Comparison of ENCODE assay signal across 27 mouse cellular contexts in genomic region chr14:74650001-74650400, GRCm38 (mm10). TPM values are rescaled to one million over a fixed set of nuclear protein-coding genes. Genes with fewer than 3 reads are reported as not detected.
DNase-seq lines count a peak whose midpoint lies in the region; ATAC-seq and TF ChIP-seq lines count a peak whose summit lies in the region.
"Had no signal": no experiment of that assay in that cellular context is flagged by ENCODE, and none has a peak within 500 bp of the region (broad histone marks: within the 10 kb centered on the region; RNA-seq: fewer than 3 reads in every experiment).

No protein-coding gene starts in this region.

- no peaks in the 10 kb centered on the region for H3K4me1 ChIP-seq in intestine, embryonic 15.5 days (replicated peaks)
- no peaks in the 10 kb centered on the region for H3K4me1 ChIP-seq in intestine, postnatal 0 days (replicated peaks; ENCODE audit: control insufficient read depth, insufficient read depth, low read length)
- peaks cover 6% of the 10 kb centered on the region for H3K4me1 ChIP-seq in liver, embryonic 16.5 days (ENCODE audit: control insufficient read depth, low read depth, low read length)
- H3K4me1 ChIP-seq in small intestine, adult 2 months (ENCODE audit: control insufficient read depth, insufficient read depth, insufficient read length, low read length): peaks cover 5% of the 10 kb centered on the region
- H3K4me1 ChIP-seq: hindbrain, embryonic 10.5 days; hindbrain, embryonic 13.5 days had no signal

- TF ChIP-seq CTCF in intestine, postnatal 0 days (IDR thresholded peaks at IDR 0.05; ENCODE audit: low read depth): no peak
- no peak for TF ChIP-seq CTCF in small intestine, adult 2 months (IDR thresholded peaks at IDR 0.05; ENCODE audit: extremely low read depth, insufficient read length, insufficient replicate concordance, low read depth, low read length)

- ATAC-seq in intestine, embryonic 15.5 days: peak; percentile 53; the same call in 1 of the 2 replicates
- ATAC-seq in intestine, postnatal 0 days: no peak
- ATAC-seq in liver, embryonic 16.5 days (ENCODE audit: low read depth): peak; percentile 47; the same call in 1 of the 2 replicates
- no peak for ATAC-seq in megakaryocyte-erythroid progenitor cell, adult 5-6 weeks (replicated peaks; ENCODE audit: low FRiP score, low TSS enrichment, poor library complexity, severe bottlenecking)
- ATAC-seq: forebrain, embryonic 13.5 days; forebrain, embryonic 16.5 days; hindbrain, embryonic 16.5 days; Patski had no signal

- no peak overlapping the region for H3K4me2 ChIP-seq in intestine, embryonic 15.5 days (replicated peaks)
- no peak overlapping the region for H3K4me2 ChIP-seq in intestine, postnatal 0 days (replicated peaks; ENCODE audit: low read depth)
- H3K4me2 ChIP-seq in liver, embryonic 16.5 days (ENCODE audit: low read depth, low read length): no peak overlapping the region
- H3K4me2 ChIP-seq: forebrain, embryonic 13.5 days; heart, embryonic 12.5 days; heart, embryonic 15.5 days; hindbrain, embryonic 13.5 days had no signal

- no peaks in the 10 kb centered on the region for H3K9me3 ChIP-seq in intestine, embryonic 15.5 days
- H3K9me3 ChIP-seq in intestine, postnatal 0 days (ENCODE audit: control insufficient read depth): no peaks in the 10 kb centered on the region
- H3K9me3 ChIP-seq in liver, embryonic 16.5 days (replicated peaks; ENCODE audit: control insufficient read depth, low read length): no peaks in the 10 kb centered on the region
- H3K9me3 ChIP-seq: forebrain, embryonic 10.5 days; forebrain, embryonic 13.5 days; G1E; heart, embryonic 12.5 days; heart, embryonic 15.5 days; hindbrain, embryonic 10.5 days; hindbrain, embryonic 13.5 days had no signal

- H3K9ac ChIP-seq in intestine, embryonic 15.5 days: no peak overlapping the region
- H3K9ac ChIP-seq in intestine, postnatal 0 days (ENCODE audit: low read depth, low read length): no peak overlapping the region
- H3K9ac ChIP-seq in liver, embryonic 16.5 days (ENCODE audit: low read depth, low read length): no peak overlapping the region
- H3K9ac ChIP-seq: forebrain, embryonic 13.5 days; heart, embryonic 12.5 days; heart, embryonic 15.5 days; hindbrain, embryonic 13.5 days had no signal

- DNase-seq in liver: no peak
- DNase-seq: adrenal gland, postnatal 10 days; adrenal gland, postnatal 36 days; B cell, adult 2 months; cerebellum, adult 18-20 months; cerebellum, adult 9-10 months; cerebellum, postnatal 14 days; gastrocnemius, postnatal 10 days; gastrocnemius, postnatal 36 days; heart, postnatal 10 days; heart, postnatal 36 days had no signal

- no peaks in the 10 kb centered on the region for H3K36me3 ChIP-seq in intestine, embryonic 15.5 days
- no peaks in the 10 kb centered on the region for H3K36me3 ChIP-seq in intestine, postnatal 0 days (ENCODE audit: control insufficient read depth, insufficient read depth)
- no peaks in the 10 kb centered on the region for H3K36me3 ChIP-seq in liver, embryonic 16.5 days (ENCODE audit: control insufficient read depth, insufficient read depth)
- no peaks in the 10 kb centered on the region for H3K36me3 ChIP-seq in small intestine, adult 2 months (ENCODE audit: control insufficient read depth, insufficient read depth, low read length)
- H3K36me3 ChIP-seq: forebrain, embryonic 10.5 days; G1E; heart, embryonic 12.5 days; heart, embryonic 15.5 days; hindbrain, embryonic 10.5 days; hindbrain, embryonic 13.5 days had no signal

- 71% methylated on average over 6 of the region's 6 CpGs for WGBS in intestine, embryonic 15.5 days
- WGBS in intestine, postnatal 0 days: 49% methylated on average over 6 of the region's 6 CpGs
- 63% methylated on average over 6 of the region's 6 CpGs for WGBS in liver, embryonic 16.5 days (ENCODE audit: insufficient replicate concordance)
- WGBS in small intestine, adult 2 months: 52% methylated on average over 6 of the region's 6 CpGs

- no peak overlapping the region for H3K27ac ChIP-seq in intestine, embryonic 15.5 days
- no peak overlapping the region for H3K27ac ChIP-seq in intestine, postnatal 0 days (ENCODE audit: low read depth, low read length)
- no peak overlapping the region for H3K27ac ChIP-seq in liver, embryonic 16.5 days (ENCODE audit: low read length)
- H3K27ac ChIP-seq in small intestine, adult 2 months (ENCODE audit: insufficient read depth, low read depth, low read length): peak overlapping the region; percentile 48; the same call in 1 of the 2 replicates
- H3K27ac ChIP-seq: forebrain, embryonic 10.5 days; forebrain, embryonic 13.5 days; heart, embryonic 15.5 days; hindbrain, embryonic 10.5 days; hindbrain, embryonic 13.5 days had no signal

- H3K4me3 ChIP-seq in intestine, embryonic 15.5 days (replicated peaks): no peak overlapping the region
- H3K4me3 ChIP-seq in intestine, postnatal 0 days (ENCODE audit: low read depth, low read length): no peak overlapping the region
- H3K4me3 ChIP-seq in liver, embryonic 16.5 days (ENCODE audit: low read depth, low read length): no peak overlapping the region
- no peak overlapping the region for H3K4me3 ChIP-seq in small intestine, adult 2 months (ENCODE audit: low read depth, low read length)
- H3K4me3 ChIP-seq: forebrain, embryonic 10.5 days; forebrain, embryonic 13.5 days; heart, embryonic 12.5 days; heart, embryonic 15.5 days; hindbrain, embryonic 10.5 days; hindbrain, embryonic 13.5 days had no signal

- TF ChIP-seq POLR2A in small intestine, adult 2 months (IDR thresholded peaks at IDR 0.05; ENCODE audit: low read depth, low read length): no peak

- H3K27me3 ChIP-seq in intestine, embryonic 15.5 days (replicated peaks): no peaks in the 10 kb centered on the region
- H3K27me3 ChIP-seq in intestine, postnatal 0 days (replicated peaks; ENCODE audit: control insufficient read depth, insufficient read depth, low read length): no peaks in the 10 kb centered on the region
- H3K27me3 ChIP-seq in liver, embryonic 16.5 days (ENCODE audit: control insufficient read depth, insufficient read depth, low read depth, low read length): no peaks in the 10 kb centered on the region
- no peaks in the 10 kb centered on the region for H3K27me3 ChIP-seq in small intestine, adult 2 months (ENCODE audit: control insufficient read depth, insufficient read depth, low read length)
- H3K27me3 ChIP-seq: CH12.LX; forebrain, embryonic 13.5 days; heart, embryonic 15.5 days; Patski had no signal

RNA-seq across cellular contexts. Expression of gene Htr2a, which starts 9.4 kb away (rescaled TPM):
- 0.21 and 0.23 TPM in 2 replicates for polyA plus RNA-seq in intestine, embryonic 15.5 days (2015; fragmentation: Nextera tagmentation; extraction: Ambion mirVana)
- 0.14 and 0.17 TPM in 2 replicates for polyA plus RNA-seq in intestine, postnatal 0 days (2015; fragmentation: Nextera tagmentation; extraction: Ambion mirVana)
- polyA plus RNA-seq in liver, embryonic 16.5 days (2015; fragmentation: Nextera tagmentation; extraction: Ambion mirVana): 0.19 and 0.26 TPM in 2 replicates
- polyA plus RNA-seq in small intestine, adult 2 months (2012; rRNA removed): 0.03 and 0.05 TPM in 2 replicates
- total RNA-seq in megakaryocyte-erythroid progenitor cell, adult 5-6 weeks (2014; fragmentation: Nextera tagmentation): 5.1 and 7.5 TPM in 2 replicates
- 2.0 and 3.5 TPM in 2 replicates for total RNA-seq in megakaryocyte-erythroid progenitor cell, adult 5-6 weeks (2017)
- total RNA-seq: CH12.LX had no signal
- polyA plus RNA-seq: G1E had no signal

Comparison
In these comparisons a context has a peak if more than half of its experiments do, and no peak if none do; other contexts are left out.
1. ATAC-seq: peak in intestine, embryonic 15.5 days (single experiment) and liver, embryonic 16.5 days (single experiment); none in intestine, postnatal 0 days (single experiment) and megakaryocyte-erythroid progenitor cell, adult 5-6 weeks (single experiment).